Comparison of ENCODE assay signal across 9 mouse cellular contexts in the genomic region with DNA sequence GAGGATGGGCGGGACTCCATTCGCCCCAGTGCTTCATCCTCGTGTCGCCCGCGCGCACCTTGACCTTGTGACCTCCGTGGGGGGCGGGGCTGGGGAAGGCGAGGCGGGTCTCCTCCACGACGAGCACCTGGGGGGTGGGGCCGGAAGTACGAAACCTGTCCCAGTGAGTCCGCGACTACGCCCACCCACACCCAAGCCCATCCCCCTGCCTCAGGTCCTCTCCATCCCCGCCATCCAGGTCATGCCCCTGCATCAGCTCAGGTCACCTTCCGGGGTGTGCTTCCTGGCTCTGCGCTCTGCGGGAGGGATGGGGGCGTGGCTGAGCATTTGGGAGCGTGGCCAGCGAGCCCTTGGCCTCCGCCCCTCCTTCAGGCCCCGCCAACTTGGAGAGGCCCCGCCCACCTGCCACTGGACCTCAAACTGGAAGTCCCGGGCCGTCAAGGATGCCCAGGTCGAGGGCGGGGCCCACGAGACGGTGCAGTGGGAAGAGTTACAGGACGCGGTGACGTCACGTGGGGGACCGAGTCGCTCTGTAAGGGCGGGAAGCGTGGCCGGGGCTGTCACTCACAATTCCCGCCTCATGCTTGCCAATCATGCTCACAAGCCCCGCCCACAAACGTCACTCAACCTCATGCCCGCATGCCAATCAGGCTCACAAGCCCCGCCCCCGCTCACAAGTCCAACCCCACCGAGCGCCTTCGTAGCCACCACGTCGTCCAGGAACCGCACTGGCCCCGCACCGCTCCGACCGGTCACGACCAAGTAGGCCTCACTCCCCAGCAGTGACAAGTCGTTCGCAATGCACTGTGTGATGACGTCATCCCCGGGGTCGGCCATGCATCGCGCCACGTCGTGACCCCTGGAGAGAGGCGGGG. TPM values are rescaled to one million over a fixed set of nuclear protein-coding genes. Genes with fewer than 3 reads are reported as not detected.
DNase-seq lines count a peak whose midpoint lies in the region; ATAC-seq and TF ChIP-seq lines count a peak whose summit lies in the region.
"Had no signal": no experiment of that assay in that cellular context is flagged by ENCODE, and none has a peak within 500 bp of the region (broad histone marks: within the 10 kb centered on the region; RNA-seq: fewer than 3 reads in every experiment).

No protein-coding gene starts in this region.

- peak overlapping the region; percentile 71 for H3K4me2 ChIP-seq in intestine, embryonic 16.5 days (ENCODE audit: low read depth, low read length)

- TF ChIP-seq POLR2A in small intestine, adult 2 months (IDR thresholded peaks at IDR 0.05; ENCODE audit: low read depth, low read length) = no peak

- peaks cover 17% of the 10 kb centered on the region; the same call in 1 of the 2 replicates for H3K9me3 ChIP-seq in intestine, embryonic 16.5 days (ENCODE audit: control insufficient read depth, low read length)

- ATAC-seq in intestine, embryonic 16.5 days = peak; percentile 59

- no peaks in the 10 kb centered on the region for H3K36me3 ChIP-seq in intestine, embryonic 16.5 days (ENCODE audit: control insufficient read depth, insufficient read depth, low read length)
- H3K36me3 ChIP-seq in small intestine, adult 2 months (ENCODE audit: control insufficient read depth, insufficient read depth, low read length) = no peaks in the 10 kb centered on the region

- H3K9ac ChIP-seq in intestine, embryonic 16.5 days (ENCODE audit: low read depth, low read length) = peak overlapping the region; percentile 70

- H3K27ac ChIP-seq in intestine, embryonic 16.5 days (ENCODE audit: low read length) = peak overlapping the region; percentile 97
- peak overlapping the region; percentile 51 for H3K27ac ChIP-seq in small intestine, adult 2 months (ENCODE audit: insufficient read depth, low read depth, low read length)

- peak; percentile 70 to 84 for DNase-seq in adrenal gland, postnatal 4 days (ENCODE audit: low spot score in 2 of 2)
- DNase-seq in embryo, embryonic 11.5 days (ENCODE audit: low read depth, low spot score) = peak; percentile 79
- DNase-seq in gastrocnemius, postnatal 14 days = peak; percentile 52
- peak; percentile 82 to 84 for DNase-seq in left cerebral cortex, postnatal 36 days (ENCODE audit: low spot score in 2 of 2)
- DNase-seq in mesoderm, embryonic 11.5 days (ENCODE audit: low read depth, low spot score) = peak; percentile 91
- peak; percentile 85 for DNase-seq in yolk sac, embryonic 10.5 days (ENCODE audit: low spot score)

- no peaks in the 10 kb centered on the region; the same call in 1 of the 2 replicates for H3K4me1 ChIP-seq in intestine, embryonic 16.5 days (ENCODE audit: control insufficient read depth, insufficient read depth, low read length)
- peaks cover 11% of the 10 kb centered on the region for H3K4me1 ChIP-seq in small intestine, adult 2 months (ENCODE audit: control insufficient read depth, insufficient read depth, insufficient read length, low read length)

- WGBS in intestine, embryonic 16.5 days = 8% methylated on average over 65 of the region's 70 CpGs
- WGBS in small intestine, adult 2 months = 14% methylated on average over 70 of the region's 70 CpGs

- TF ChIP-seq CTCF in small intestine, adult 2 months (IDR thresholded peaks at IDR 0.05; ENCODE audit: extremely low read depth, insufficient read length, insufficient replicate concordance, low read depth, low read length) = no peak

- no peaks in the 10 kb centered on the region for H3K27me3 ChIP-seq in intestine, embryonic 16.5 days (replicated peaks; ENCODE audit: control insufficient read depth, insufficient read depth, low read length)
- H3K27me3 ChIP-seq in small intestine, adult 2 months (ENCODE audit: control insufficient read depth, insufficient read depth, low read length) = no peaks in the 10 kb centered on the region

- intact Hi-C loops in gastrocnemius, postnatal 14 days (cut with DNase I; ENCODE audit: low total_unique reads) = no loop called here
- intact Hi-C loops in left cerebral cortex, postnatal 36 days (cut with DNase I) = loop anchor here (10.0 kb wide), 2 partner anchors 361 to 471 kb away; partner anchors contain the start of genes Nanos1 and Sfxn4

- H3K4me3 ChIP-seq in intestine, embryonic 16.5 days (ENCODE audit: low read length) = peak overlapping the region; percentile 64
- peak overlapping the region; percentile 68 for H3K4me3 ChIP-seq in small intestine, adult 2 months (ENCODE audit: low read depth, low read length)
- H3K4me3 ChIP-seq: myocyte had no signal

RNA-seq across cellular contexts. Expression of gene Csf2ra, which starts 2.5 kb away (rescaled TPM):
- 10 to 100 TPM; 29.0 to 37.2 TPM for total RNA-seq in adrenal gland, postnatal 4 days (2021)
- total RNA-seq in gastrocnemius, postnatal 14 days (2021) = 1 to 10 TPM; 2.0 to 2.6 TPM
- 35.6 and 36.5 TPM in 2 replicates for polyA plus RNA-seq in intestine, embryonic 16.5 days (2015; fragmentation: Nextera tagmentation; extraction: Ambion mirVana)
- 10 to 100 TPM; 27.5 to 40.7 TPM for total RNA-seq in left cerebral cortex, postnatal 36 days (2021)
- 84.2 and 140 TPM in 2 replicates for polyA plus RNA-seq in small intestine, adult 2 months (2012; rRNA removed)

RNA-seq across cellular contexts. Expression of gene Gm6020, which starts 42.1 kb away (rescaled TPM):
- total RNA-seq in adrenal gland, postnatal 4 days (2021) = not detected
- not detected for total RNA-seq in gastrocnemius, postnatal 14 days (2021)
- polyA plus RNA-seq in intestine, embryonic 16.5 days (2015; fragmentation: Nextera tagmentation; extraction: Ambion mirVana) = not detected in 2 replicates
- not detected for total RNA-seq in left cerebral cortex, postnatal 36 days (2021)
- not detected in 2 replicates for polyA plus RNA-seq in small intestine, adult 2 months (2012; rRNA removed)
- polyA plus RNA-seq: myocyte had no signal

RNA-seq across cellular contexts. Expression of gene Gm7102, which starts 49.7 kb away (rescaled TPM):
- total RNA-seq in adrenal gland, postnatal 4 days (2021) = under 1 TPM; 0.54 to 0.62 TPM
- total RNA-seq in gastrocnemius, postnatal 14 days (2021) = not detected
- 0.18 TPM in 1 of 2 replicates, not detected in the other for polyA plus RNA-seq in intestine, embryonic 16.5 days (2015; fragmentation: Nextera tagmentation; extraction: Ambion mirVana)
- not detected for total RNA-seq in left cerebral cortex, postnatal 36 days (2021)
- polyA plus RNA-seq in small intestine, adult 2 months (2012; rRNA removed) = not detected in 2 replicates
- polyA plus RNA-seq: myocyte had no signal

Comparison
In these comparisons a context has a peak if more than half of its experiments do, and no peak if none do; other contexts are left out.
1. Peak in every context shown above with its lines: DNase-seq, ATAC-seq, H3K4me3 ChIP-seq and H3K27ac ChIP-seq.
2. RNA of gene Csf2ra, which starts 2.5 kb away (total RNA-seq): 27.5 to 40.7 TPM in left cerebral cortex, postnatal 36 days and 29.0 to 37.2 TPM in adrenal gland, postnatal 4 days; 2.0 to 2.6 TPM in gastrocnemius, postnatal 14 days; every median in the first group is over 4 times any median in the second.